ENCODE assay signal across 14 mouse cellular contexts in the genomic region with DNA sequence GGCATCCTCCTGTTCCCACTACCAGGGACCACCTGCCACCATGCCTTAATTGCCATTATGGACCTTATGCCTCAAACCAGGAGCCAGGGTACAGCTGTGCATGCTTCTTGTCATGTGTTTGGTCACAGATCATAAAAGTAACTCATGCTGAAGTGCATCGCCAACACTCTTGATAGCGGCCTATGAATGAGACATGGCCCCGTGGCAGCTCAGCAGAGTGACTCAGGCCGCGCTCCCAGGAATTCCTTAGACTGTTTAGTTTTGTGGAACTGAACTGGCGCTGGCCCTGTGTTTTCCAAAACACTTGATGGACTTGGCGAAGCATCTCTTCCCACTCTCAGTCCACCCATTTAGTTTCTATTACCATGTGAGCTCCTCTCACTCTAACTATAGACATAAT.
"Had no signal": no experiment of that assay in that cellular context is flagged by ENCODE, and none has a peak within 500 bp of the region (broad histone marks: within the 10 kb centered on the region; RNA-seq: fewer than 3 reads in every experiment).

No protein-coding gene starts in this region.

- H3K9ac ChIP-seq: limb, embryonic 15.5 days; liver, embryonic 14.5 days; neural tube, embryonic 13.5 days had no signal

- DNase-seq: kidney, adult 9 months; kidney, postnatal 36 days; layer of hippocampus, adult 9-11 months; layer of hippocampus, postnatal 36 days; retina, postnatal 1 day; right cerebral cortex, postnatal 14 days; thymus, postnatal 14 days had no signal

- H3K4me3 ChIP-seq: limb, embryonic 15.5 days; neural tube, embryonic 13.5 days had no signal

- ATAC-seq: intestine, embryonic 16.5 days; midbrain, embryonic 16.5 days had no signal

- H3K36me3 ChIP-seq: limb, embryonic 15.5 days; neural tube, embryonic 13.5 days had no signal

- H3K9me3 ChIP-seq: limb, embryonic 15.5 days; neural tube, embryonic 13.5 days had no signal

- H3K27ac ChIP-seq: kidney, postnatal 0 days; limb, embryonic 15.5 days; liver, embryonic 14.5 days; neural tube, embryonic 13.5 days had no signal

- H3K27me3 ChIP-seq: limb, embryonic 15.5 days; neural tube, embryonic 13.5 days had no signal

- H3K4me2 ChIP-seq: limb, embryonic 15.5 days; midbrain, embryonic 11.5 days; neural tube, embryonic 13.5 days had no signal
